Mouse (Mus musculus): ENCODE data around the gene Rraga.

- TF ChIP-seq CTCF (IDR thresholded peaks at IDR 0.05; ENCODE audit: borderline replicate concordance, insufficient read depth, low read depth, low read length) (no peak), POLR2A (IDR thresholded peaks at IDR 0.05; ENCODE audit: borderline replicate concordance, insufficient read depth, low read length) (no peak)
Observed at GRCm38 (mm10) chr4:86538936-86539335, 36.5 kb upstream of the Rraga start.
